Mouse (Mus musculus): ENCODE measurements at regions not wholly inside any gene's neighbourhood (a gene's known extent, or its start where the extent isn't known, plus 50 kb on each side); places are given as distances from the start of the nearest gene placed in this dataset.
"Not testable (repeated sequence)": the region's sequence is repeated elsewhere in the genome, so short reads cannot be mapped to it uniquely, and the experiment has no call there.

GRCm38 (mm10) chr4:93583670-93584303 lies 248.5 kb upstream of the Tusc1 start:
- peak; percentile 98 for ATAC-seq (replicated peaks; ENCODE audit: poor library complexity)

DNA sequence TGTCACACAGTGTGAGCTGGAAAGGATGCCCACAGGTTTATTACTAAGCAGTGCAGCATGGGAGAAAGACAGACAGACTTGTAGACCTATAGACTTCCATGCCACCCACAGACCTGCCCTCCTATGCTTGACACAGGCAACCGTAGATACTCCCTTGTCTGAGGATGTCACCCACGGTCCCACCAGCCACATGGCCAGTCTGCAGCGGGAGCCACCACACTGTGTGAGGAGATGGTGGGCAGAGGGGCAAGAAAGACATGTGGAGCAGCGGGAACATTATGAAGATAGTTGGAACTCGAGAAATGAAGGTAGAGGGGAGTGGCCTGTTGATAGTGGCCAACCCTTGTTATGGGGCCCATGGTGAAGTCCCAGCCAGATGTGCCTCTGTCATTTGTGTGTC lies 244.0 kb upstream of the Tusc1 start:
- no peak for ATAC-seq (replicated peaks; ENCODE audit: poor library complexity)

GRCm38 (mm10) chr4:93567487-93568259 lies 232.4 kb upstream of the Tusc1 start:
- peak; percentile 60 for ATAC-seq (replicated peaks; ENCODE audit: poor library complexity)

DNA sequence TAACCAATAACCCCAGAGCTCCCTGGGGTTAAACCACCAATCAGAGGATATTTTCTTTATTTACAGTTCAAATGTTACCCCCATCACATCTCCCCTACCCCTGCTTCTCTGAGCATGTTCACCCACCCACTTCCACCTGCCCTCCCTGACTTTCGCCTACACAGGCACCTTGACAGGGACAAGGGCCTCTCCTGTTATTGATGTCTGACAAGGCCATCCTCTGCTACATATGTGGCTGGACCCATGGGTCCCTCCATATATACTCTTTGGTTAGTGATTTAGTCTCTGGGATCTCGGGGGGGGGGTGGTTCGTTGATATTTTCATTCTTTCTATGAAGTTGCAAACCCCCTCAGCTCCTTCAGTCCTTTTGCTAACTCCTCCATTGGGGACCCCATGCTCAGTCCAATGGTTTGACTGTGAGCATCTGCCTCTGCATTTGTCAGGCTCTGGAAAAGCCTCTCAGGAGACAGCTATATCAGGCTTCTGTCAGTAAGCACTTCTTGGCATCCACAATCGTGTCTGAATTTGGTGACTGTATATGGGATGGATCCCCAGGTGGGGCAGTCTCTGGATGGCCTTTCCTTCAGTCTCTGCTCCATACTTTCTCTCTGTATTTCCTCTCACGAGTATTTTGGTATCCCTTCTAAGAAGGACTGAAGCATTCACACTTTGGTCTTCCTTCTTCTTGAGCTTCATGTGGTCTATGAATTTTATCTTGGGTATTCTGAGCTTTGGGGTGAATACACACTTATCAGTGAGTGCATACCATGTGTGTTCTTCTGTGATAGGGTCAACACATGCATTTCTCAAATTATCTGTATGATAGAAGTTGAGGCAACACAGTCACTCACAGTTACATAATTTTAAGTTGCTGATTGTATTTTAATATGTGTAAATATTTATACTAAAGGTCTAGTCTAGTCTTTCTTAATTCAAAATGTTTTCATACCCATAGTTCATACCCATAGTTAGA lies 220.8 kb upstream of the Tusc1 start:
- ATAC-seq (replicated peaks; ENCODE audit: poor library complexity), result peak; percentile 93

- ATAC-seq (replicated peaks; ENCODE audit: poor library complexity), result not testable (repeated sequence)
Observed at GRCm38 (mm10) chr4:93555181-93555580, 219.9 kb upstream of the Tusc1 start.

- ATAC-seq (replicated peaks; ENCODE audit: poor library complexity), result no peak
Observed at GRCm38 (mm10) chr4:93552489-93553160, 217.3 kb upstream of the Tusc1 start.

DNA sequence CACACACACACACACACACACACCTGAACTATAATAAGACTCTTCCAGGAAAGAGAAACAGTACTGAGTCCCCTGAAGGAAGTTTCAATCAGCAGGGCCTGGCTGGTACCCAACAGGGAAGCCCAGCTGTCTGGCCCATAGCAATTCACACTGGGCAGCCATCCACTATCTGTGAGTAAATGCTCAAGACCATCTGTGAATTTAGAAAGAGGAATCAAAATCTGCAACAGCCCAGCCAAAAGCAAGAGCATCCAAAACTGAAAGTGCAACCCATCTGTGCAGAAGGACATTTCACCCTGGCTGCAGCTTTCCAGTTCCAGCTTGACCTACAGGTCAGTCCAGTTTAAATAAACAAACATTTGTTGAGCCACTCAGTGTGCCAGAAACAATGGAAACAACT lies 215.8 kb upstream of the Tusc1 start:
- 0 out of 2 replicates have a peak, but pooled peaks have one; percentile 23 for ATAC-seq (replicated peaks; ENCODE audit: poor library complexity)

DNA sequence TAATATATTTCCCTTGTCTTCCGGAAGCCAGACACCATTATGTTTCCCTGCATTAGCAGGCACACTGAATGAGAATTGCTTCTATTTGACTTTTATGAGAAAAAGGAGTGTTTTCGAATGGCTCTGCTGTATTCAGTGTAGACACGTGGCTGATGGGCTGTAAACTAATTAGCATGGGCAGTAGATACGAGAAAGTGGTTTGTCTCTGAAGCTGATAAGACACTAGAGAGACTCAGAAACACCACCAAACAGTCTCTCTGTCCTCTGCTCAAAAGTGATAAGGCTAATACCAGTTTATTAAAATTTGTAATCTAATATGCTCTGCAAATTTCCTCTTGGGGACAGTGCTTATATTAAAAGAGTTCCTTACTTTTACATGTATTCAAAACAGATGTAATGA lies 205.3 kb upstream of the Tusc1 start:
- ATAC-seq (replicated peaks; ENCODE audit: poor library complexity), result peak; percentile 99

- ATAC-seq (replicated peaks; ENCODE audit: poor library complexity), result 0 out of 2 replicates have a peak, but pooled peaks have one; percentile 23
Observed at GRCm38 (mm10) chr4:93527382-93527781, 192.1 kb upstream of the Tusc1 start.

GRCm38 (mm10) chr4:93520454-93521100 lies 185.3 kb upstream of the Tusc1 start:
- peak; percentile 97 for ATAC-seq (replicated peaks; ENCODE audit: poor library complexity)

- no peak for ATAC-seq (replicated peaks; ENCODE audit: poor library complexity)
Observed at GRCm38 (mm10) chr4:93518925-93519324, 183.6 kb upstream of the Tusc1 start.

DNA sequence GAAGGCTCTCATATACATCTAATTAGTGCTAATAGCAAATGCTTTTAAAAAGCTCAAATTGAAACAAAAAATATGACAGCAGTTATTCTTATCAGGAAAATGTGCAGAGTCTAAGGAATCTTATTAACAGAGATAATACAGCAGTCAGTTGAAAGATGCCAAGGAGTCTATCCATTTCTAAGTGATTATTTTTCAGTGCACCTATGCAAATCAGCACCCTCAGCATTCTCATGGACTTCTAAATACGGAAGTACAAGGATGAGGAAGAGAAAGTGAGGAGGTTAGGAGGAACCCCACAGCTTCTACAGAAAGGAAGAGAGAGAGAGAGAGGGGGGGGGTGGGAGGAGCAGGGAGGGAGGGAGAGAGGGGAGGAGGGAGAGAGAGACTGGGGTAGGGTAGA lies 175.5 kb upstream of the Tusc1 start:
- ATAC-seq (replicated peaks; ENCODE audit: poor library complexity), result peak; percentile 99

GRCm38 (mm10) chr4:93496871-93497270 lies 161.6 kb upstream of the Tusc1 start:
- peak; percentile 78 for ATAC-seq (replicated peaks; ENCODE audit: poor library complexity)

- ATAC-seq (replicated peaks; ENCODE audit: poor library complexity), result peak; percentile 49
Observed at GRCm38 (mm10) chr4:93494319-93494718, 159.0 kb upstream of the Tusc1 start.

DNA sequence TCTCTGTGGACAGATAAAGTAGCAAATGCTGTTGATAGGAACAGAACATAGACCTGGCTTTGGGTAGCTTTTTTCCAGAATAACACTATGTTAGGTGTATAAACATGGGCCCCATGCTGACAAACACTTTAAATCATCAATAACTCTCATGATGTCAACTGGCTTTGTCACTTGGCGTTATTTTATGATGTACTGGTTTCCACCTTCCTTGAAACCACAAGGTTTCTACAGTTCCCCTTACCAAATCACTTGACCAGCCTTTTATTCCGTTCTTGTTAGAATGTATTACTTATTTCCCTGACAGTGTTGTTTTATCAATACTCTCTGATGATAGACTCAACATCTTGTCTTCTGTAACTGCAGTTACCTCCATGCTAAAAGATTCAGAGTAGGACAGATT lies 158.6 kb upstream of the Tusc1 start:
- ATAC-seq (replicated peaks; ENCODE audit: poor library complexity), result peak; percentile 65

DNA sequence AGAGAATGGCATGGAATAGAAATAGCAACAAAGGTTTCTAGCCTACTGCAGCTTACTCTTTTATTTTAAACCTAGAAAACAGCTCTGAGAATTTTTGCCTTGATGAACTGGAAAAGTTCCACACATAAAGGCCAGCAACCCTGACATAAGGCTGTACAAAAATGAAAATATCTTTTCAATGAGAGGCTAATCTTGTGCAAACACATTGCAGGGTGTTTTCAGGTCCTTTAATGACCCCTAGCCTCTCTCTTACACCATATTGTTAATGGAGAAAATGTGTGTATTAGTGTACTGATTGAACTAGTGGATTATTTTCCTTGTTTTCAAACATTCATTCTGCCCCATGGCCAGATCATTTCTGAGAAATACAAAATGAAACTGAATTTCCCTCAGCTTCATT lies 158.0 kb upstream of the Tusc1 start:
- ATAC-seq (replicated peaks; ENCODE audit: poor library complexity), result no peak

DNA sequence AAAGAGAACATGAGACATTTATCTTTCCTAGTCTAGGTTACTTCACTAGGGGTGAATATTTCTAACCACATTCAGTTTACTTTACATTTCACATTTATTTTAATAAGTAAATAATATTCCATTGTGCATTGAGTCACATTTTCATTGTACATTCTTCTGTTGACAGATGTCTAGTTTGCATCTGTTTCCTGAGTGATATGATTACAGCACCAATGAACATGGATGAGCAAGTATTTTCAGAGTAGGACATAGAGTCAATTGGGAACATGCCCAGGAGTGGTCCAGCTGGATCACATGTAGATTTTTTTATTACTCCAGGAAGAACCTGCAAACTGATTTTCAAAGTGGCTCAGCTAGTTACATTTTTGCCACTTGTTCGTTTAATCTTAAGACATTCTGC lies 153.3 kb upstream of the Tusc1 start:
- no peak for ATAC-seq (replicated peaks; ENCODE audit: poor library complexity)

DNA sequence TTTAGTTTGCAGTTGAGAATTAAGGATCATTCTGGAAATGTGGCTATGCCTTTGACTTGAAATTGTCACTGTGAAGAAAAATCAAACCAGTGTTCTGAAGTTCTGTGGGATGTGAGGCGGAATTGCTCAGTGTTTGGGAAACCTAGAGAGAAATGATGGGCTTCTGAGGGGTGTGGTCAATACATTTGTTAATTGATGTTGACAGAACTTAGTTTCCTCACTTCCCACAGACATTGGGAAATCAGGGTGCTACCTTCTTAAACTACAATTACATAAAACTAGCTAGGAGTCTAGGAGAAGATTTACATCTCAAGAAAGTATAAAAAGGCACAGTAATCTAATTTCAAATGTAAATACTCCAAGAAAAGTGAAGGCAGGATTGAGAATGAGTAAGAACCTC lies 151.1 kb upstream of the Tusc1 start:
- peak; percentile 90 for ATAC-seq (replicated peaks; ENCODE audit: poor library complexity)

DNA sequence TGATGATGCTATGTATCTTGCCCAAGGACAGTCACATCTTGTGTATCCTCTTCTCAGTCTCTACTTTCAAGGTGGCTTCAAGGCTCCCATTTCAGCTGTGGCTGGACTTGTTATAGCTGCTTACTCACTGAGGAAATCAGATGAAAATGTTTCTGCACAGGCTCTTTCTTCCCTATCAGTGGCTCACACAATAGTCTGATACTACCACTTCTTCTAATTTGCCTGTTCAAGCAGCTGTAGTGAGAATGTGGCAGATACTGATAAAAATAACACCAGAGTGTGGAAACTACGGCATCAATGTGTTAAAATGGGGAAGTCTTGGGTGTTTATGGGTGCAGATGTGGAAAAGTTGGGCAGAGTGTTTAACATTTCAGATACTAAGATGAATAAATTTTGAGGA lies 145.9 kb upstream of the Tusc1 start:
- peak; percentile 99 for ATAC-seq (replicated peaks; ENCODE audit: poor library complexity)

GRCm38 (mm10) chr4:93477189-93477767 lies 142.0 kb upstream of the Tusc1 start:
- ATAC-seq (replicated peaks; ENCODE audit: poor library complexity), result no peak
